Mouse (Mus musculus) gastrocnemius, adult 8-10 months (tissue): ENCODE results near the gene Pip4k2b. TPM values are rescaled to one million over a fixed set of nuclear protein-coding genes. Genes with fewer than 3 reads are reported as not detected.
A peak's percentile ranks its signal among the peaks of the same experiment; 100 is the strongest.
"Not testable (repeated sequence)": the region's sequence is repeated elsewhere in the genome, so short reads cannot be mapped to it uniquely, and the experiment has no call there.

Experiments
- DNase-seq, 2 experiments: peaks; one replicate each; pipeline ENCODE4 v3.0.0; 2022; ENCODE audit warnings: low spot score in 2 of 2
- total RNA-seq, 4 experiments: library from RNA; stranded (reverse); gene quantifications; 2 replicates each; pipeline ENCODE4 v1.2.4; 2022

The Pip4k2b gene
- total RNA-seq = 10 to 100 TPM; 68.1 to 81.6 (median 73.1) TPM

DNA sequence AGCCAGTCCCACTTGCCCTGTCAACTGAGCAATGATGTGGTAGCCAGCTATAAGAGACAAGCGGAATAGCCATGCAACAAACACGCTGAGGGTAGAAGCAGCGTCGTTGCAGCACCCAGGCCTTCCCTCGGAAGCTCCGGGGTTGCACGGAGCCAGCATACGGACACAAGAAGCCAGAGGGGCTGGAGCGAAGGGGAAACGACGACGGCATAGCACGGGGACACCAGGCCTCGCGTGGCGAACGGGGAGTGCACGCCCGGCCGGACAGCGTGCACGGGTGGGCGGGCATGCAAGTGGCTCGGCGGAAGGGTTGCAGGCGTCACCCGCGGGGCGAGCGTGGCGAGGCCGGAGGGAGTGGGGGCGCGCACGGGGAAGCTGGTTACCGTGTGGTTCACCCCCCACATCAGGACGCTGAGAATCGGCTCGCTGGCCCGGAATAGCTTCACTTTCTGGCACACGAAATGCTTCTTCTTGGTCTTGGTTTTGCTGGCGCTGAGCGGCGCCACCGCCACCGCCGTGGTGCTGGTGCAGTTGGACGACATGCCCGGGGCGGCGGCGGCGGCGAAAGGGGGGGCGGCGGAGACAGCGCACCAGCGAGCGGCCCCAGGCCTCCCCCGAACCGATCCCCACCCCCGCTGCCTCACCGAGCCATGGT, at the start of gene Pip4k2b:
Pip4k2b (minus strand) TSS at position 642 of the 655 bp plus-strand sequence.
- peak in 1 of 2 experiments; percentile 35 for DNase-seq

GRCm38 (mm10) chr11:97793165-97793564, 48.7 kb upstream of the Pip4k2b start:
- DNase-seq = no peak

GRCm38 (mm10) chr11:97790778-97791438, 46.4 kb upstream of the Pip4k2b start:
- DNase-seq = not testable (repeated sequence)

DNA sequence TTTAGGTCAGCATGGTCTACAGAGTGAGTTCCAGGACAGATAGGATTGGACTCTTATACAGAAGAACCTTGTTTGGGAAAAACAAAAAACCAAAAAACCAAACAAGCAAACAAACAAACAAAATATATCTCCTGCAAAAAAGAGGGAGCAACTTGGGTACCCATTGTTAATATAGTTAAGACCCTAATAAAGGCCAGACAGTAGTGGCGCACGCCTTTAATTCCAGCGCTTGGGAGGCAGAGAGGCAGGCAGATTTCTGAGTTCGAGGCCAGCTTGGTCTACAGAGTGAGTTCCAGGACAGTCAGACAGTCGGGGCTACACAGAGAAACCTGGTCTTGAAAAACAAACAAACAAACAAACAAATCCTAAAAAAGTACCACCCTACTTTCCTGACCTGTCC, 45.2 kb upstream of the Pip4k2b start:
- no peak for DNase-seq

DNA sequence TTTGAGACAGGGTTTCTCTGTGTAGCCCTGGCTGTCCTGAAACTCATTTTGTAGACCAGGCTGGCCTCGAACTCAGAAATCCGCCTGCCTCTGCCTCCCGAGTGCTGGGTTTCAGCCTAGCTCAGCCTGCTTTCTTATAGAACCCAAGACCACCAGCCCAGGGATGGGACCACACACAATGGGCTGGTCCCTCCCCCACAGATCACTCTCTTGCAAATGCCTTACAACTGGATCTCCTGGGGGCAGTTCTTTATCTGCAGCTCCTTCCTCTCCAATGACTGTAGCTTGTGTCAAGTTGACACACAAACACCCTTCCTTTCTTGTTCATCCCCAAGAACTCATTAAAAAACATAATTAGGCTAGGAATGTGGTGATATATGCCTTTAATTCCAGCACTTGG, 43.5 kb upstream of the Pip4k2b start:
- no peak for DNase-seq

DNA sequence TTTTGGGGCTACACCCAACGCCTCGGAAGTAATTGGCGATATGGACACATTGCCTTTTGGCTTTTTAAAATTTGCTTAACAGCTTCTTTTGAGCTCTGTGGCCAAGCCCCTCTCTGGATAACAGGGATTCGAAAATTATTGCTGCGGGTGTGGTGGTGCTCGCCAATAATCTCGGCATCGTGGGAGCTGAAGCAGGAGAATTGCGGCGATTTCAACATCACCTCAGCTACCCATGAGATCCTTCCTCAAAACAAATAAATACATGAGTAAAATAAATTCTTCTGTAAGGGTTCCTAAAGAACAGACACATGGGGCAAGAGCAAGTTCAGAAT, 38.0 kb upstream of the Pip4k2b start:
- DNase-seq = no peak

DNA sequence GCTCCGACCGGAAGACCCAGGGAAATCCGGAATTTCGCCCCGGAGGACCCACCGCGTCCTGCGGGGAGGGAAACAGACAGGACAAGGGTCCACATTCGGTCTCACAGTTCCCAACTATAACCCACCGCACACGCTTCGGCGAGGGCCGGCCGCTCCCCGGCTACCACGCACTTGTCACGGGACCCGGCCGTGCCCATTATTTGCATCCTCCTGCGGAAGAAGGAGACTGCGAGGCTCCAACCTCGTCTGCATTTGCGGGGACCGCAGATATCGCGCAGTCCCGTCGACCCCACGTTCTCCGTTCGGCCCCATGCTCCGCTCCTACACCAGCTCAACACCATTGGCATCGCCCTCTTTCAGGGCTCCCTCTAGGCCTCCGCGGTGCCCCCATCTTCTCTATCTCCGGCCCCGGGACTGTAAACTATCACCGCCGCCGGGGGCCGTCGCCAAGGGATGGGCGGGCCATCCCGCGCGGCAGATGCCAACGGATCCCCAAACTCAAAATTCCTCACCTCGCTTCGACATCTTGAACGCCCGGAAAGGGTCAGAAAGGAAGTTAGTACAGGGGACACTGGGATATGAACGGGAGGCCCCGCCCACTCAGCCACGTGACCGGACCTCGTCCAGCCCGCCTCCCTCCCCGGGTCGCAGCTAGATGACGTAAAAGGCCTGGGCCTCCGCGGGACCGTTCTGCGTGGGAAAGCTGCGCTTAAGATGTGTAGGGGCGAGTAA, 37.5 kb upstream of the Pip4k2b start, which contains the start of gene Rpl23:
Rpl23 (minus strand) TSS at position 606 of the 732 bp plus-strand sequence.
- DNase-seq = peak; percentile 98 to 99

DNA sequence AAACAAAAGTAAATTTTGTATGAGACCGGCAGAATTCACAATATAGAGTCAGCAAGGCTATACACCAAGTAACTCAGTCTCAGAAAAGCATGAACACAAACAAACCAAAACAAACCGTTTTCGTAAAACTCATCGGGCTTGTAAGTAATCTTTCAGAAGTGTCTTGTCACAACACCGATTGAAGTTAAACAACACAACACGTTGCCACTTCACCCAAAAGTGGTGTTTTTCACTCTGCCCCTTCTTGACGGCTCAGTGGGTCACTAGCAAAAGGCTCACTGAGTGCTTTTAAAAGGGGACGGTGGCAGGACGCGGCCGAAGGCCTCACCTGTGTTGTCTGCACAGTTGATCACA, 37.0 kb upstream of the Pip4k2b start:
- DNase-seq = no peak

DNA sequence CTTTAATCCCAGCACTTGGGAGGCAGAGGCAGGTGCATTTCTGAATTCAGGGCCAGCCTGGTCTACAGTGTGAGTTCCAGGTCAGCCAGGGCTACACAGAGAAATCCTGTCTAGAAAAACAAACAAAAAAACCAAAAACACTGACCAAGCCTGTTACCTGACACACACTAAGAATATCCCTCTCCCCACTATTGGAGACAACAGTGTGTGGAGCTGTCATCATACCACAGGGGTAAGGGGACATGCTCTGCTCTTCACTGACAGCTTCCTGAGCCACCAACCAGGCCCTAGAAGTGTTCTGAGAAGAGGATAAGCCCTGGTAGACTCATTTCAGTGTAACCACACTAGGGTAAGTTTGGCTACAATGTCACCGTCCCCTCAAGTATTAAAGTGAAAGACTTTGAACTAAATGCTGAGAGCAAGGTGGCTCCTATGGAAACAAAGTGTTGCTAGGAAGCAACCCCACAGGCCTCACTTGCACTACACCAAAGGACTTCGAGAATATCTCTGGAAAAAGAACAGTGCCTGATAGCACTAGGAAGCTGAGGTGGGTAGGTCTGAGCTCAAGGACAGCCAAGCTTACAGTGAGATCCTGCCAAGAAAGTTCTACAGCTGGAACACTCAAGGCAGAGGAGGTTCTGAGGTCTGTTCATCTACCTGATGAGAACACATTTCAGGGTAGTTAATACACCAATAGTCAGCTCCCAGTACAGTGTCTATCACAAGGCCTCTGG, 35.6 kb upstream of the Pip4k2b start:
- no peak for DNase-seq

GRCm38 (mm10) chr11:97778918-97779317, 34.4 kb upstream of the Pip4k2b start:
- no peak for DNase-seq

DNA sequence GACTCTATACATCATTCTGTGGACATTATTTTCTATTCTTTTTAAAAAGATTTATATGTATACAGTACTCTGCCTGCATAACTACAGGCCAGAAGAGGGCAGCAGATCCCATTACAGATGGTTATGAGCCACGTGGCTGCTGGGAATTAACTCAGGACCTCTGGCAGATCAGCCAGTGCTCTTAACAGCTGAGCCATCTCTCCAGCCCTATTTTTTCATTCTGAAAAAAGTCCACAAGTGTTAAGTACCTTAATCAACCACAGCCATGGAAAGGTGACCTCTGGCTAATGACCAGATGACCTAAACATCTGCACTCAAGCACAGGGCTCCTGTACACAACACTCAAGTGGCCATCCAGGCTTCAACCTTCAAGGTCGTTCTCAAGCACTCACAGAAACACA, 32.6 kb upstream of the Pip4k2b start:
- DNase-seq = no peak

DNA sequence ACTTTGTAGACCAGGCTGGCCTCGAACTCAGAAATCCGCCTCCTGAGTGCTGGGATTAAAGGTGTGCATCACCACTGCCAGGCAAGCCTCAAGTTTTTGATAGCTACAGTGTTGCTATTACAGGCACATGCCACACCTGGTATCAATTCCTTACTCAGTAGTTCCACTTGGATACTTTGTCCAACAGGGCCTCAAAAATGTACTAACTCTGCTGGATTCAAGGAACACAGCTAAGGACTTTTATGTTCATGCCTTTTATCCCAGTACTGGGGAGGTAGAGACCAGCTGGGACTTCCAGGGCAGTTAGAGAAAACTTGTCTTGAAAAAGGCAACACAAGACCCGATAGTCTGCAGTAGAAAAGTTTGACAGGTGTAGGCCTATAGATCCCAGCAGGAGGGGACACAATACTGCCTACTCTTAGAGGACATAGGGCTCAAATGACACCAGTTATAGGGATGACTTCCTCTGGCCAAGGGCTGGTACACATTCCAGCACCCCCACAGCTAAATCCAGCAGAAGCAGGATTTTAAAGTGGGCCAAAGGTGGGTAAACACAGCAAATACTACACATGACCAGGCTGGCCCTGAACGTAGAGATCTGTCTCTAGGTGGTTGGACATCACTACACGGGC, 32.1 kb upstream of the Pip4k2b start:
- no peak for DNase-seq

GRCm38 (mm10) chr11:97775808-97776496, 31.4 kb upstream of the Pip4k2b start, which contains the start of gene 1700001P01Rik:
1700001P01Rik (minus strand) TSS chr11:97775918.
- DNase-seq = no peak

- DNase-seq = no peak
Measured at GRCm38 (mm10) chr11:97775186-97775585, 30.7 kb upstream of the Pip4k2b start.

DNA sequence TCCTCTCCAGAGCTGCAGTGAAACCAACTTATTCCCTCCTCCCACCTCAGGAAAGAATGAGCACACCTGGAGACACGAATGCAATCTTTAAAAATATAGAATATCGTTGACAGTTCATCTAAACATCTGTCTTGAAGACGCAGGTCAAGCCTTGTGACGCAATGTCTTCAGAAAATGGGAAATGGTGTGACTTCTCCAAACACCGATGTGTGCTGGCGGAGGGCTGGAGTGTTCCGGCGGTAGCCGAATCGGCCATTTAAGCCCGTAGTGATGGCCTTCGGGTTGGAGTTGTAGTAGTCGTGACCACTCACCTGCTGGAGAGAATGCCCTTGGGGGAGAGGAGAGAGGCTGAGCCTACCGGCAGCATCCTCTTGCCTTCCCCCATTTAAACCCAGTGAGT, 26.9 kb upstream of the Pip4k2b start:
- no peak for DNase-seq

GRCm38 (mm10) chr11:97769704-97770103, 25.2 kb upstream of the Pip4k2b start:
- peak in 1 of 2 experiments; percentile 9 for DNase-seq

DNA sequence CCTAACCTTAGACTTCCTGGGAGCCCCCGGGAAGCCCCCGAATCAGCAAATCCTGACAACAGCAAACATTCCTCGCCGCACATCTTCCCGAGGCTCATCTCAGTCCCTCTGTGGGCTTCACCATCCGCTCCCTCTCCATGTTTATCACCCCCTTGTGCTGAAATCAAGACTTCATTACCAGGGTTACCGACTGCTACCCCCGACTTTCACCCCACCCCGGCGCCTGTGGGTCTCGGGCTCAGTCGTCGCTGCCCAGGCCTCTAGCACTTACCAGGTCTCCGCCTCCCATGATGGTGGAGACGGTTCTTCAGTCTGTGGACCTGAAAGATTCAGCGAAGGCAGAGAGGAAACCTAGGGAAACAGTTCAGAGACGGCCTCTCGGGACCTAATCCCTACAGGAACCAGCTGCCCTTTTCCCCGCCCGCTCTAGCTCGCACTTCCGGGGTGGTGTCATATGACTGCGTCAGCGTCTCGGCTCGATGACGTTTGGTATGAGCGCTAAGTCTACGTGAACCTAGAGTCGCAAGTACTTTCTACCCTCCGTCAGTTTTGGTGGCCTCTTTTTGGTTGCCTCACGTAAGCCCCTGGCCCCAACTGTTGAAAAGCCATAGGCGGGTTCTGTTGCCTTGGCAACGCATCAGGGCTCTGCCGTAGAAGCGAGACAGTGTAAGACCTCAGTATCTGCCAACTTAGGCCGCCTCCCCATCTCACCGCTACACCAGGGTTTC, 21.8 kb upstream of the Pip4k2b start, which contains the start of gene Cwc25:
Cwc25 (minus strand) TSS at position 403 of the 728 bp plus-strand sequence.
- peak; percentile 86 to 89 for DNase-seq

DNA sequence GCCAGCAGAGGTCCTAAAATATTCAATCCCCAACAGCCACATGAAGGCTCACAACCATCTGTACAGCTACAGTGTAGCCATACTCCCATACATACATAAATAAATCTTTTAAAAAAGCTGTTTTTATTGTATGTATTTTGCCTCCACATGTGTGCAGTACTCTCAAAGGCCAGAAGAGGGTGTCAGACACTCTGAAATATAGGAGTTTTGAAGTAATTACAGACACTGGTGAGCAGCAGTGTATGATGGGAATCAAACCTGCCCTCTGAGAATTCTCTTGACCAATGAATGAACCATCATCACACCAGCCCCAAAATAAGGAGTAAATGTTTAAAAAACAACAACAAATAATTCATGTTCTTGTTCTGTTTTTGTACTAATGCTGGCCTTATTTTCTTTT, 17.1 kb upstream of the Pip4k2b start:
- no peak for DNase-seq

- DNase-seq = no peak
Measured at GRCm38 (mm10) chr11:97758942-97759341, 14.4 kb upstream of the Pip4k2b start.

GRCm38 (mm10) chr11:97758125-97758524, 13.6 kb upstream of the Pip4k2b start:
- DNase-seq = no peak
